Mouse (Mus musculus) right cerebral cortex, adult 2 months (tissue): Measurements from ENCODE around the gene Dctn2.
"Not testable (repeated sequence)": the region's sequence is repeated elsewhere in the genome, so short reads cannot be mapped to it uniquely, and the experiment has no call there.

ENCODE experiments used
- DNase-seq, 2 experiments: peaks; one replicate each; pipeline ENCODE4 v3.0.0; 2021 to 2022; ENCODE audit warnings: low spot score in 2 of 2

Dctn2 gene

GRCm38 (mm10) chr10:127312858-127313257, 46.7 kb downstream of the Dctn2 start:
- no peak for DNase-seq

DNA sequence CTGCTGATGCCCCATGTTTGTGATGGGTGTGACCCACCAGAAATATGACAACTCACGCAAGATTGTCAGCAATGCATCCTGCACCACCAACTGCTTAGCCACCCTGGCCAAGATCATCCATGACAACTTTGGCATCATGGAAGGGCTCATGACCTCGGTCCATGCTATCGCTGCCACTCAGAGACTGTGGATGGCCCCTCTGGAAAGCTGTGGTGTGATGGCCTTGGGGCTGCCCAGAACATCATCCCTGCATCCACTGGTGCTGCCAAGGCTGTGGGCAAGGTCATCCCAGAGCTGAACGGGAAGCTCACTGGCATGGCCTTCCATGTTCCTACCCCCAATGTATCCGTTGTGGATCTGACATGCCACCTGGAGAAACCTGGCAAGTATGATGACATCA, 47.3 kb downstream of the Dctn2 start:
- DNase-seq = not testable (repeated sequence)

GRCm38 (mm10) chr10:127314950-127315349, 48.8 kb downstream of the Dctn2 start:
- DNase-seq = not testable (repeated sequence)

DNA sequence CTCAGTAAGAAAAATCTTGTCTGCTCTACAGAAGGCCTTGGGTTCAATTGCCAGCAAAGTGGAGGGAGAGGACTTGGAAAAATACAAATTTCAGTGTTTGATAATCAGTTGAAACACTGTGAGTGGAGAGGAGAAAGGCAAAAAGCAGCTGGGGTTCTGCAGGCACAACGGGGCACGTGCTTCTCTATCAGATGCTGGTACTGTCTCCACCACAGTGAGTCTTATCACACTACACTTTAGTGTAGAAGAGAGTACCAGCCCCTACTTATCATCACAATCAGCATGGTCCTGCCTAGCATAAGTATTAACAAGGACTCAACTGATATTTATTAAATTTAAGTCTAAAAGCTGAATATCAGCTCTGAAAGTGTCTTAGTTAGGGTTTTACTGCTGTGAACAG, 51.1 kb downstream of the Dctn2 start:
- DNase-seq = no peak

- no peak for DNase-seq
These were observed 51.8 kb downstream of the Dctn2 start for GRCm38 (mm10) chr10:127318009-127318408.

DNA sequence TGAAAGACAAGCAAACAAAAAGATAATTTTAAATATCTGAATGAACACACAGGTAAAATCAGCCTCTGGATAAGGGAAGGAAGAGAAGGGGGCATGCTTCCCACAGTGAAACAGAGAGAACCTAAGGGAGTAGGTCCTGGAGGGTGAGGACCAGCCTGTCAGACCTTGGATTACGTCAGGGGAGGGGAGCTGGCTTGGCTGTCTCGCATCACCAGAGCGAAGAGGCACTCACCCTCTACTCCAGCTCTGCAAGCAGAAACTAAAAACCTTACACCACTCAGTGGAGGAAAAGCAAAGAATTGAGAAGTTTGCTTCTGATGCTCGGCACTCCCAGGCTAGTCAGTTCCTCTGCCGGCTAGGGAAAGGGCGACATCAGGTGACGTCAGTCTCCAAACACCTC, 53.8 kb downstream of the Dctn2 start:
- DNase-seq = no peak

DNA sequence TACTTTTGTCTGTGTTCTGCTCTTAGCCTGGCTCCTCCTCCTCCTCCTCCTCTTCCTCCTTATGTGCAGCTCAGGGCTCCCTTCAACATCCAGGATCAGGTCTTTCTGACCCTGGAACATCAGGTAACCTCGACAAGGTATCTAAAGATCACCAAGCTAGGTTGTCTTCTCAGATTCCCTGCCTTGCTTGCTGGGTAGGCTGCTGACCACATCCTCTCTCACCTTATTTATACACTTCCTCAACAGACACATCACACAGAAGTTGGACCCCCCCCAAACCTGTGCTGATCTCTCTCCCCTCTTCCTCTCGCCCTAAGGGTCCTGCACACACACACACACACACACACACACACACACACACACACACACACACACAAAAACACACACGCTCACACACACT, 55.5 kb downstream of the Dctn2 start, which contains the start of gene Arhgap9:
Gene Arhgap9 (plus strand): TSS at position 344 of the 400 bp plus-strand sequence.
- DNase-seq = no peak

GRCm38 (mm10) chr10:127322178-127322577, 56.0 kb downstream of the Dctn2 start:
- no peak for DNase-seq

DNA sequence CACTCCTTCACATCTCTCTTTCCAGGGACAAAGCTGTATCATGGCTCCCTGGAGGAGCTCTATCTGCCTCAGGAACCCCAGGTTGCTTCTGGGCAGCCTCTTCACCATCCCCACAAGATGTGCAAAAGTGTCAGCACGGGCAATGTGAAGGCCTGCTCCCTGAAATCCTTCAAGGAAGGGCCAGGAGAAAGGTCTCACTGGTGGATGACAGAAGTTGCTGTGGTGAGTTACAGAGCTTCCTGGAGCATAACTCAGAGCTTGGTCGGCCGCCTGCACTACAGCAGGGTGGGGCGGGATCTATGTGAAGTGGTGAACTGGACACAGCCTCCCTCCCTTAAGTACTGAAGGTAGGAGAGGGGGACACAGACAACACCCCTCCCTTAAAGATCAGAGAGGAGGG, 56.5 kb downstream of the Dctn2 start:
- no peak for DNase-seq

DNA sequence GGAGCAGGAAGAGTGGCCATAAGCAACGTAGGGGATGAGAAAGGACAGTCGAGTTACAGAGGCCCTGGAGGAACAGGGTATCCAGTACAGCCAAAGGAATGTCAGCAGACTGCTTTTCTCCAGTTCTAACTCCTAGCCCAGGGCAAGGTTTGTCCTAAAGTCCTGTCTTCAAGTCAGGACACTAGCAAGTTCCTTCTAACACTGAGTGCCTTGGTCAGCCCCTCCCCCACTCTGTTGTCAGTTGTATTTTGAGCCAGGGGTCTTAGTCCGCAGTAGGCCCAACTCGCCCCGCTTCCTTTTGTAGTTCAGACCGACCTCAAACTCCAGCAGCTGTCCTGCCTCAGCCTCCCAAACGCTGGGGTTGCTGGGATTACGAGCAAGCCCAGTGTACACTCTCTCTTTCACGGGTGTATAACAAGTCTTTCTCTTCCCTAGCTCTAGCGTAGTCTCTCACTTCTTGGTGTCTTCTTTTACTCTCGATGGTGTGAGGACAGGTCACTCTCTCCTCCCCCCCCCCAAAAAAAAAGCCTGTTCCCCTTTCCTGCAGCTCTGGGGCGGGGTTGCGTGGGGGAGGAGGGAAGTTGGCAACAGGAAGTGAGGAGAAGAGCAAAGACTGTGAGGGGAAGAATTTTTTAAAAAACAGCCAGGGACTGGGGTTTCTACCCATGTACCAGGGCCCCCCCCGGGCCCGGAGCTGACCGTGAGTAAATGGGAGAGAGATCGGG, 57.1 kb downstream of the Dctn2 start:
- DNase-seq = no peak

- no peak for DNase-seq
These were observed 58.3 kb downstream of the Dctn2 start for GRCm38 (mm10) chr10:127324495-127324894.

- no peak for DNase-seq
These were observed 59.4 kb downstream of the Dctn2 start for GRCm38 (mm10) chr10:127325454-127326016.

- no peak for DNase-seq
These were observed 60.0 kb downstream of the Dctn2 start for GRCm38 (mm10) chr10:127326017-127326801.

GRCm38 (mm10) chr10:127326828-127327227, 60.7 kb downstream of the Dctn2 start:
- DNase-seq = no peak

DNA sequence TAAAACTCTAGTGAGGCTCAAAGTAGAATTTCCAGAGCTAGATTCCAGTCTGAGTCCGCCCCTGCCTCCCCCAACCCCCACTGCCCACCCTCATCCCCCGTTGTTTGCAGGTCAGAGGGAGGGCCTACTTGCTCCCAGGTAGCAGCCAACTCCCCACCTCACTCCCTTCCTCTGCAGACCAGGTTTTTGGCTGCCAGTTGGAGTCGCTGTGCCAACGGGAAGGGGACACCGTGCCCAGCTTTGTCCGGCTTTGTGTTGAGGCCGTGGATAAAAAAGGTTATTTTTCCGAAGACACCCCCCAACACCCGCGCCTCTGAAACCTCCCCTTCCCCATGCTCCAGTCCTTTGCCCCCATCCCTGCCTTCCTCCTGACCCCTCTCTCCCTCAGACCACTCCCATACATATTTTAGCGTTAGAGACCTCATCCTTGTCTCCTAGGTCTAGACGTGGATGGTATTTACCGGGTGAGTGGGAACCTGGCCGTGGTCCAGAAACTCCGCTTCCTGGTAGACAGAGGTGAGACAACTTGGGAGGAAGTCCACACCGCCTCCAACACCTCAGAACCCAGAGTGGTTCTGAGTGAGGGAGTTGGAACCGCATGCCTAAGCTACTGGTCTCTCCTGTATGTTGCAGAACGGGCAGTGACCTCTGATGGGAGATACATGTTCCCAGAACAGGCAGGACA, 61.4 kb downstream of the Dctn2 start:
- no peak for DNase-seq

- DNase-seq = no peak
These were observed 64.0 kb downstream of the Dctn2 start for GRCm38 (mm10) chr10:127330212-127330611.
